Mouse (Mus musculus) limb, embryonic 14.5 days (tissue): Measurements from ENCODE around the gene Tbx10. TPM values are rescaled to one million over a fixed set of nuclear protein-coding genes. Genes with fewer than 3 reads are reported as not detected.
"Not testable (repeated sequence)": the region's sequence is repeated elsewhere in the genome, so short reads cannot be mapped to it uniquely, and the experiment has no call there.

Experiments
- ATAC-seq: fragments of 200-750 bp; cut with Nextera tagmentation; 2 replicates; pipeline ENCODE4 v1.8.0; 2017; ENCODE audit warnings: low read depth, moderate number of reproducible peaks, moderate TSS enrichment; ENCODE audit not compliant: low FRiP score
- DNase-seq: peaks from one replicate; pipeline ENCODE4 v3.0.0-alpha.2; 2015; ENCODE audit warnings: low spot score
- H3K27ac ChIP-seq: fragments of 300-500 bp; sonication (generic); replicated peaks from 2 replicates; pipeline ENCODE4 v1.5.1; 2014; ENCODE audit warnings: low read depth, mild to moderate bottlenecking, low read length, moderate library complexity, mixed read lengths
- H3K27me3 ChIP-seq: fragments of 300-500 bp; sonication (generic); 2 replicates; pipeline ENCODE4 v1.6.1; 2014; ENCODE audit warnings: low read length, mixed read lengths; ENCODE audit not compliant: control insufficient read depth, insufficient read depth
- H3K36me3 ChIP-seq: fragments of 300-500 bp; sonication (generic); 2 replicates; pipeline ENCODE4 v1.6.1; 2014; ENCODE audit warnings: mild to moderate bottlenecking, low read length, moderate library complexity, mixed read lengths; ENCODE audit not compliant: control insufficient read depth, insufficient read depth
- H3K4me1 ChIP-seq: fragments of 300-500 bp; sonication (generic); 2 replicates; pipeline ENCODE4 v1.6.1; 2014; ENCODE audit warnings: antibody characterized with exemption, low read length, mixed read lengths; ENCODE audit not compliant: control insufficient read depth, insufficient read depth
- H3K4me2 ChIP-seq: fragments of 300-500 bp; sonication (generic); replicated peaks from 2 replicates; pipeline ENCODE4 v1.6.1; 2014; ENCODE audit warnings: low read depth, mild to moderate bottlenecking, low read length, moderate library complexity; ENCODE audit not compliant: severe bottlenecking
- H3K4me3 ChIP-seq: fragments of 300-500 bp; sonication (generic); replicated peaks from 2 replicates; pipeline ENCODE4 v1.5.1; 2014; ENCODE audit warnings: low read length
- H3K9ac ChIP-seq: fragments of 300-500 bp; sonication (generic); 2 replicates; pipeline ENCODE4 v1.6.1; 2014; ENCODE audit warnings: mild to moderate bottlenecking, low read depth, low read length, moderate library complexity; ENCODE audit not compliant: severe bottlenecking
- H3K9me3 ChIP-seq: fragments of 300-500 bp; sonication (generic); 2 replicates; pipeline ENCODE4 v1.6.1; 2016; ENCODE audit warnings: low read length; ENCODE audit not compliant: control insufficient read depth
- POLR2A ChIP-seq: fragments of 200-500 bp; IDR thresholded peaks from 2 replicates; pipeline ENCODE4 v1.8.0; 2012; ENCODE audit warnings: inconsistent platforms, mild to moderate bottlenecking, moderate library complexity, borderline replicate concordance; ENCODE audit not compliant: insufficient read depth, insufficient read length; ENCODE audit errors: extremely low read depth
- WGBS: fragments of 180-500 bp; shearing (Covaris S2); extraction: QIAGEN DNeasy Blood & Tissue Kit; methylation state at CpG from one replicate; pipeline ENCODE4 v1.1.7; 2014; 5-methylcytosine and 5-hydroxymethylcytosine counted together
- polyA plus RNA-seq, 2 experiments: library from polyadenylated mRNA; depleted of rRNA in 1 of 2; stranded (reverse) in 1 of 2; unstranded in 1 of 2; fragments of >200 nt; fragmentation: Nextera tagmentation in 1 of 2; extraction: Ambion mirVana in 1 of 2; gene quantifications; 2 replicates each; pipeline versions ENCODE4 v1.2.1 to v1.2.3; 2012 to 2014

The Tbx10 gene
- polyA plus RNA-seq, 2 experiments, result 0.08 to 0.28 TPM

DNA sequence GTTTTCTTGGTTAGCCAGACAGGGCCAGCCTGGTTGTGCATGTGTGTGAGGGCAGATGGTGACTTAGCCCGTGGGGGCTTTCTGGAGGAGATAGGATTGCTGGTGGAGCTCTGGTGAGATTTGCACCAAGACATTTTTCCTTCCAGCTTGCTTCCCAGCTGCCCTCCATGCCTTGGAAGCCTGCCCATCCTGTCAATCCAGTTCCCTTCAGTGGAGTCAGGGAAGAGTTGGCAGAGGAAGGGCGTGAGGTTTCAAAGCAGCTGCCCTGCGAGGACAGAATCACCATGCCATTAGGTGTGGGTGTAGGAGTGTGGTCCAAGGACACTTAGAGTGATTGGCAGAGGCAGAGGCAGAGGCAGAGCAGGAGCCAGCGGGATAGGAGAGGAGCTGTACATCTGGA, 34.1 kb upstream of the Tbx10 start, which contains the start of gene Aldh3b3:
TSS of gene Aldh3b3 (plus strand) at position 176 of the 400 bp plus-strand sequence.
- Histone ChIP-seq H3K27ac (no peak within 1 kb of the TSS), H3K27me3 (no peaks in the 10 kb centered on the region), H3K36me3 (no peaks in the 10 kb centered on the region), H3K9me3 (no peaks in the 10 kb centered on the region), H3K4me3 (no peak within 1 kb of the TSS), H3K4me1 (no peaks in the 10 kb centered on the region), H3K9ac (no peak within 1 kb of the TSS), H3K4me2 (no peak within 1 kb of the TSS)
- WGBS, result 74% methylated on average over 4 of the region's 4 CpGs
- no peak for TF ChIP-seq POLR2A
- no peak for ATAC-seq
- DNase-seq, result no peak

DNA sequence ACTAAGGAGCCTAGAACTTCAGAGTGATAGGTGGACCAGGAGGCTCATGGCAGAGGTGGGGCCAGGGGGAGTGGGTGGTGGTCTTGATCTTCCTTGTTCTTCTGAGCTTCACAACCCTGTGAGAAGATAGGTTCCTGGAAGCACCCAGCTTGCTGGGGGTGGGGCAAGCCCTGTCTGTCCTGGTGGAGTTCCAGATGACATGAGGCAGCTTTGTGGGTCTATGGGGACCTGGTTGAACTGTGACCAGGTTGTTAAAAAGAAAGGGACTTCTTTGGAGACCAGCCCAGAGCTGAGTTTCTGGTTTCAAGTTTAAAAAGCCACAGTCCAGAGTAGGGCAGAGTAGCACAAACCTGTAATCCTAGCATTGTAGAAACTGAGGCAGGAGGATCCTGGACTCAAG, 33.5 kb upstream of the Tbx10 start:
- Histone ChIP-seq H3K36me3 (no peaks in the 10 kb centered on the region), H3K9me3 (no peaks in the 10 kb centered on the region), H3K4me3 (no peak overlapping the region), H3K4me1 (no peaks in the 10 kb centered on the region), H3K27me3 (no peaks in the 10 kb centered on the region), H3K4me2 (no peak overlapping the region), H3K9ac (no peak overlapping the region), H3K27ac (no peak overlapping the region)
- ATAC-seq (no peak), DNase-seq (no peak)
- no peak for TF ChIP-seq POLR2A

DNA sequence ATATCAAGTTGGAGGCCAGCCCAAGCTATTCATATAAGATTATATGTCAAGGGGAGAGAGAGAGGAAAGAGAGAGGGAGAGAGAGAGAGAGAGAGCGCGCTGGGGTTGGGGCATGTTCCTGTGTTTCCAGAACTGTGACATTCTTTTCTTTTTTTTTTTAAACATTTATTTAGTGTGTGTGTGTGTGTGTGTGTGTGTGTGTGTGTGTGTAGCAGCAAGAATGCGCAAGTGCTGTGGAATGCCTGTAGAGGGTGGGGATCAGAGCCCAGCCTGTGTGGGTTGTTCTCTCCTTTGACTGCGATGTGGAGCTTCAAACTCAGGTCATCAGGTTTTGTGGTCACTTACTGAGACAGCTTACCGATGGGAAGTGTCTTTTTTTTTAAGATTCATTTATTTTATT, 32.3 kb upstream of the Tbx10 start:
- H3K4me2 ChIP-seq, result no peak overlapping the region
- H3K36me3 ChIP-seq, result no peaks in the 10 kb centered on the region
- H3K27me3 ChIP-seq, result no peaks in the 10 kb centered on the region
- H3K9ac ChIP-seq, result no peak overlapping the region
- 74% methylated on average over 5 of the region's 5 CpGs for WGBS
- H3K9me3 ChIP-seq, result no peaks in the 10 kb centered on the region
- no peaks in the 10 kb centered on the region for H3K4me1 ChIP-seq
- DNase-seq, result no peak
- H3K27ac ChIP-seq, result no peak overlapping the region
- no peak for ATAC-seq
- no peak overlapping the region for H3K4me3 ChIP-seq
- no peak for TF ChIP-seq POLR2A

DNA sequence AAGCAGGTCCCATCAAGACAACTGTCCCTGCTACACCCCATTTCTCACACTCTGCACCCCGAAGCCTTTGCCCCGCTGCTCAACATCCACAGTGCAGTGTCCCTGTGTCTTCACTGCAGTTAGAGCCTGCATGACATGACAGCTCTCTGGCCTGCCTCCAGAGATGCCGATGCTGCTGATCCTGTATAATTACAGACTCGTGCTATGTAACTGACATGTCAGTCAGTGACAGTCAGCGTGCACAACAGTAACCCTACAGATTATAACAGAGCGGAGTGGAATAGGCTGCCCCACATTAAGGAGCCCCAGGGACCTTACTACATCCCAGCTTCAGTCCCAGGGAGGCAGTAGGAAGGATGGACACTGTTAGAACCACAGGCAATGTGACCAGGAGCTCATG, 30.7 kb upstream of the Tbx10 start:
- WGBS, result 83% methylated on average over 6 of the region's 6 CpGs
- H3K4me1 ChIP-seq, H3K27ac ChIP-seq, H3K27me3 ChIP-seq, H3K4me2 ChIP-seq, DNase-seq, H3K4me3 ChIP-seq, H3K9me3 ChIP-seq, H3K36me3 ChIP-seq, H3K9ac ChIP-seq, ATAC-seq: not testable (repeated sequence)

DNA sequence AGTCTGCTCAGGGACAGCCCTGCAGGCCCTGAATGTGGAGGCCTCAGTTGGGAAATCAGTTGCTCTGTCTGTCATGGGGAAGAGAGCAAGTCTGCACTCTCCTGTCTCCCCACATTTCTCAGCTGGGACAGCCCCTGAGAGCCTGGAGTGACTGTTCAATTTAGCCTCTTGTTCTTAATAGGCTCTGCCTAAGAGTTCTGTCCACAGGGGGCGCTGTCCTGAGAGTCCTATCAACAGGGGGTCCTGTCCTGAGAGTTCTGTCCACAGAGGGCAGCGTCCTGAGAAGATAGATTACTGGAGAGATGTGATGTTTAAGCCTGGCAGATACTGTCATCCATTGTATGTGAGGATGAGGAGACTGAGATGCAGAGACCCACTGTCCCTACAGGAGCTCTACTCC, 30.1 kb upstream of the Tbx10 start:
- Histone ChIP-seq H3K4me2 (no peak overlapping the region), H3K36me3 (no peaks in the 10 kb centered on the region), H3K4me1 (no peaks in the 10 kb centered on the region), H3K9ac (no peak overlapping the region), H3K4me3 (no peak overlapping the region), H3K27me3 (no peaks in the 10 kb centered on the region), H3K9me3 (no peaks in the 10 kb centered on the region), H3K27ac (no peak overlapping the region)
- ATAC-seq (no peak), DNase-seq (no peak)
- 16% methylated on average over 2 of the region's 2 CpGs for WGBS
- TF ChIP-seq POLR2A, result no peak

DNA sequence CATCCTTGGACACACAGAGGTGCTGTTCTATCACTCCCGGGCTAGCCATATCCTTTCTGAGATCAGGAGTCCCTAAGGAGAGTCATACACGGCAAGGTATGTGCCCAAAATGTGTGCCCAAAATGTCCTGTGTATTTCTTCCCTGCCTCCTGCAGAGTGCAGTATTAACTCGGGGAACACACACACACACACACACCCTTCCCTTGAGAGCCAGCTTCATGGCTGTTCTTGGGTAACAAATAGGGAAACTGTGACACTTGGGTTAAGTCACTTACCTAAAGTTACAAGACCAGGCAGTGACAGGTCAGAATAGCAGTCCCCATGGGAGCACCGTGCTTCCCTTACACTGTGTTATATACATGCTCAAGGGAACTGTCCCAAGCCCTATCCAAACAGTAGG, 28.5 kb upstream of the Tbx10 start:
- H3K27me3 ChIP-seq, result no peaks in the 10 kb centered on the region
- ATAC-seq, result no peak

More for the DNA sequence above, 28.5 kb upstream of the Tbx10 start:
- no peak for TF ChIP-seq POLR2A
- Histone ChIP-seq H3K4me1 (no peaks in the 10 kb centered on the region), H3K4me2 (no peak overlapping the region), H3K36me3 (no peaks in the 10 kb centered on the region), H3K9me3 (no peaks in the 10 kb centered on the region), H3K4me3 (no peak overlapping the region), H3K27ac (no peak overlapping the region), H3K9ac (no peak overlapping the region)
- WGBS, result 75% methylated on average over 4 of the region's 4 CpGs
- DNase-seq, result no peak
